Mouse (Mus musculus): ENCODE measurements around the gene Asgr1. TPM values are rescaled to one million over a fixed set of nuclear protein-coding genes. Genes with fewer than 3 reads are reported as not detected.
A peak's percentile ranks its signal among the peaks of the same experiment; 100 is the strongest.
"Not testable (repeated sequence)": the region's sequence is repeated elsewhere in the genome, so short reads cannot be mapped to it uniquely, and the experiment has no call there.

The Asgr1 gene
- polyA plus RNA-seq, 1 experiment from 2014 or later = 0.40 TPM

DNA sequence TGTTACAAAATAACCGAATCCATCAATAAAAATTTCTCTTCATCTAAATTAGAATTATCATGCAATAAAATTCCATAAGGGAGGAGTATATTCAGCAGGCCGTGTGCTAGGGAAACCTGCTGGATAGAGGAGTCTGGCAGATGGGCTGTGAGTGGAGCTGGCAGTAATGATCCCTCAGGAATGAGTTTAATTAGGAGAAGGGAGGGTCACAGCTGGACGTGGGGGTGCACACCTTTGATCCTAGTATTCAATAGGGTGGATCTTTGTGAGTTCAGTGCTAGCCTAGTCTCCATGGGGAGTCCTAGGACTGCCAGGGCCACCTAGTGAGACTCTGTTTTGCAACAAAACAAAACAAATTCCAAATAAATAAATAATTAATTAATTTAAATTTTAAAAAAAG lies 14.4 kb downstream of the Asgr1 start:
- no peak overlapping the region for H3K4me2 ChIP-seq (replicated peaks; ENCODE audit: low read depth, low read length)
- no peak overlapping the region for H3K27ac ChIP-seq (ENCODE audit: low read depth, low read length)
- H3K9ac ChIP-seq (ENCODE audit: low read depth, low read length) = no peak overlapping the region
- H3K4me1 ChIP-seq (replicated peaks; ENCODE audit: control insufficient read depth, insufficient read depth, low read length) = no peaks in the 10 kb centered on the region; the same call in 1 of the 2 replicates
- no peak for ATAC-seq (ENCODE audit: low FRiP score)
- no peak overlapping the region for H3K4me3 ChIP-seq (ENCODE audit: low read depth, low read length)
- no peaks in the 10 kb centered on the region for H3K9me3 ChIP-seq (ENCODE audit: control insufficient read depth, low read length)
- 35% methylated on average over 3 of the region's 3 CpGs for WGBS
- H3K36me3 ChIP-seq (ENCODE audit: control insufficient read depth, insufficient read depth, low read length) = no peaks in the 10 kb centered on the region
- H3K27me3 ChIP-seq (ENCODE audit: control insufficient read depth, insufficient read depth, low read length) = no peaks in the 10 kb centered on the region
- DNase-seq (ENCODE audit: low spot score) = no peak

DNA sequence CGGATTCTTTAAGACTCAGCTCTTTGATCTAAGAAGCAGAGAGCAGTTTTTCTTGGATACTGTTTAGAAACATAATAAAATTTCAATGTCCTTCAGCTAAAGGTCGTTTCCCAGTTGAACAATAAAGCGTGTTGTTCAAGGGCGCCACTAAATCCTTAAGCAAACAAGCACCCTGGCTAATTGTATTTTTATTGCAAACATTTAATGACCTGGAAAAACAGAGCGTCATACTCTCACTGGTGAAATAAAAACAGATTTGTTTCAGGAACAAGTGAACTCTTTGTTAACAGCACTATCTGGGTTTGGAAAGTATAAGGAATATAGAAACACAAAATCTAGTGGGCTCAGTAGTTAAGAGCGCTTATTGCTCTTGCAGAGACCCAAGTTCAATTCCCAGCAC lies 16.2 kb downstream of the Asgr1 start:
- H3K4me2 ChIP-seq (replicated peaks; ENCODE audit: low read depth, low read length) = no peak overlapping the region
- no peaks in the 10 kb centered on the region for H3K36me3 ChIP-seq (ENCODE audit: control insufficient read depth, insufficient read depth, low read length)
- DNase-seq (ENCODE audit: low spot score) (no peak), ATAC-seq (ENCODE audit: low FRiP score) (no peak)
- no peak overlapping the region for H3K4me3 ChIP-seq (ENCODE audit: low read depth, low read length)
- no peaks in the 10 kb centered on the region; the same call in 1 of the 2 replicates for H3K4me1 ChIP-seq (replicated peaks; ENCODE audit: control insufficient read depth, insufficient read depth, low read length)
- no peak overlapping the region for H3K27ac ChIP-seq (ENCODE audit: low read depth, low read length)
- no peaks in the 10 kb centered on the region for H3K9me3 ChIP-seq (ENCODE audit: control insufficient read depth, low read length)
- no peaks in the 10 kb centered on the region for H3K27me3 ChIP-seq (ENCODE audit: control insufficient read depth, insufficient read depth, low read length)
- WGBS = 74% methylated on average over 6 of the region's 6 CpGs
- H3K9ac ChIP-seq (ENCODE audit: low read depth, low read length) = no peak overlapping the region

DNA sequence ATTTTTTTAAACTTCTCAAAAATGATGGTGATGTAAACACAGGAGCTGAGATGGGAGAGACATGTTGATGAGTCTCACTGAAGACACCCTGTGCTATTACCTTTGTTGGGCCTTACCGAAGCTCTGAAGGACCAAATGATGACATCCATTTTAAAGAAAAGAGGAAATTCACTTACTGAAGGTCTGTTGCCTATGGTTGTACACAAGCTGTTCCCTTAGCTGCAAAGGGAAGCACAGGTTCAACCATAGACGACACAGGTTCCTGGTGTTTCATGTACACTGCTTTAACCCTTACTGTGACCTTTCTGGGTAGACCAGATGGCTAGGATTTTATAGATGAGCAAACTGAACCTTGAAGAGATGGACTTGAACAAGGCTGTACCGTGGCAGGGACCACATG lies 16.7 kb downstream of the Asgr1 start:
- not testable (repeated sequence) for H3K27ac ChIP-seq (ENCODE audit: low read depth, low read length); H3K4me3 ChIP-seq (ENCODE audit: low read depth, low read length); H3K9me3 ChIP-seq (ENCODE audit: control insufficient read depth, low read length)

DNA sequence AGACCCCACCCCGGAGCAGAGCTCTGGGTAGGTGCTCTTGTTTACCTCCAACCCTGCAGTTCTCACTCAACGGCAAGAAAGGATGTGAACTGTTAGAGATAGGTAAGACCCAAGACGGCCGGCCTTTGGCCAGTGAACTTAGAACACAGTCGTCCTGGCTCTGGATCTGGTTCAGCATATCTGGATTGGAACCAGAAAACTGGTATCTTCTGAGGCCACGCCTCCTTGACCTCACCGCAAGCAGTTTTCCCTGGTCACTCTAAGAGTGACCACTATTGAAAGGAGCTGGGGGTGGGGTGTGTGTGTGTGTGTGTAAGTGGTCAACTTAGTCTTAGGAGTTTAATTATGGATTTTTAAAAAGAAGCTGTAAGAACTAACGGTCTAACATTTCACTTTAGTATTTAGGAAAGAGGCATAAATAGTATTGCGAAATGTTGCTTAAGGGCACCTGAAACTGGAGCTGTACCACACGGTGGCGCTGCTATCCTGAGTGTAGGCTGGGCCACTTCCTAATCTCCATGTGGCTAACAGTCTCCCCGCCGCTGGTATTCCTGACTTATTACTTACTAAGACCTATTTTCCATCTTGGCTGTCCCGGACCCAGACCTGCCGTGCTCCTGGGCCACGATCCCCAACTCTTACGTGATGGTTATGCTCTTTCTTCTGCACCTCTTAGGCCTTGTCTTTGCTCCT lies 20.6 kb downstream of the Asgr1 start:
- no peak for ATAC-seq (ENCODE audit: low FRiP score)
- DNase-seq (ENCODE audit: low spot score) = peak; percentile 87
- Histone ChIP-seq H3K9ac (ENCODE audit: low read depth, low read length) (no peak overlapping the region), H3K4me3 (ENCODE audit: low read depth, low read length) (no peak overlapping the region), H3K4me1 (replicated peaks; ENCODE audit: control insufficient read depth, insufficient read depth, low read length) (no peaks in the 10 kb centered on the region), H3K4me2 (replicated peaks; ENCODE audit: low read depth, low read length) (no peak overlapping the region), H3K9me3 (ENCODE audit: control insufficient read depth, low read length) (no peaks in the 10 kb centered on the region), H3K36me3 (ENCODE audit: control insufficient read depth, insufficient read depth, low read length) (no peaks in the 10 kb centered on the region), H3K27ac (ENCODE audit: low read depth, low read length) (no peak overlapping the region), H3K27me3 (ENCODE audit: control insufficient read depth, insufficient read depth, low read length) (no peaks in the 10 kb centered on the region)
- 41% methylated on average over 17 of the region's 17 CpGs for WGBS

More for the DNA sequence above, 16.7 kb downstream of the Asgr1 start:
- H3K4me1 ChIP-seq (replicated peaks; ENCODE audit: control insufficient read depth, insufficient read depth, low read length); H3K4me2 ChIP-seq (replicated peaks; ENCODE audit: low read depth, low read length); H3K9ac ChIP-seq (ENCODE audit: low read depth, low read length); DNase-seq (ENCODE audit: low spot score); H3K36me3 ChIP-seq (ENCODE audit: control insufficient read depth, insufficient read depth, low read length); ATAC-seq (ENCODE audit: low FRiP score); H3K27me3 ChIP-seq (ENCODE audit: control insufficient read depth, insufficient read depth, low read length): not testable (repeated sequence)
- 88% methylated on average over 3 of the region's 3 CpGs for WGBS

DNA sequence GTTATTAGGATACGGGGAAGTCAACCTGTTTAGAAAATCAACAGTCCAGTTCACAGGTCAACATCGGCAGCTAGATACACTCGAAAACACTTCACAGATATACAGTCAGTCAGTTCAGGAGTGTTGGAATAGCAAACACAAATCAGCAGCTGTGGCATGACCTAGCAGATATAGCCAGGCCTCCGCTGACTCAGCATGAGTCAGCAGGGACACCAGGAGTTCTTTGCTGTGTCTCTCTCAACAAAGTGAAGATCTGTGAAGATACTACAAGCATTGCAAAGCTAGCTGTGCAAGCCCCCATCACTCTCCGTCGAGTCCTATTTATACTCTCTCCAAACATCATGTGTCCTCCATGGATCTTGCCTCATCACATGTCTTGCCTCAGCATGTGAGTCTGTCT lies 21.7 kb downstream of the Asgr1 start:
- H3K4me2 ChIP-seq (replicated peaks; ENCODE audit: low read depth, low read length) = no peak overlapping the region
- no peak for DNase-seq (ENCODE audit: low spot score)
- no peaks in the 10 kb centered on the region for H3K4me1 ChIP-seq (replicated peaks; ENCODE audit: control insufficient read depth, insufficient read depth, low read length)
- no peak overlapping the region for H3K27ac ChIP-seq (ENCODE audit: low read depth, low read length)
- no peaks in the 10 kb centered on the region for H3K36me3 ChIP-seq (ENCODE audit: control insufficient read depth, insufficient read depth, low read length)
- H3K4me3 ChIP-seq (ENCODE audit: low read depth, low read length) = no peak overlapping the region
- H3K9me3 ChIP-seq (ENCODE audit: control insufficient read depth, low read length) = no peaks in the 10 kb centered on the region
- WGBS = 85% methylated on average over 6 of the region's 6 CpGs
- no peak for ATAC-seq (ENCODE audit: low FRiP score)
- no peak overlapping the region for H3K9ac ChIP-seq (ENCODE audit: low read depth, low read length)
- no peaks in the 10 kb centered on the region for H3K27me3 ChIP-seq (ENCODE audit: control insufficient read depth, insufficient read depth, low read length)

DNA sequence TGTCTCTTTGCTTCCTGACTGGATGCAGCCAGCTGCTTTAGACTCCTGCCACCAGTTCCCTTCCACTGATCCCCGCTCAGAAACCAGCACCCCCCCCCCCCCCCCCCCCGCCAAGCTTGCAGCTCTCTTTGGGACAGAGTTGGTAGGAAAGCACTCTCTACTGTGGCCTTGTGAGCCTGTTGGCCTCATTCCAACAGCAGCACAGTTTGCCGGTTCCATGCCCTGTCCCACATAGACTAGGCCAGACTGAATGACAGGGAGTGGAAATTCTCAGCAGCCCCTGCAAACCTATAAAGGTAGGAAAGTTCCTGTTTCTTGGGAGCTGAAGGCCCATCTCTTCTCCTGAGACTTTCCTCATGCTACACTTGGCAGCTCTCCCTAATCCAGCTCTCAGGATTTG lies 23.6 kb downstream of the Asgr1 start:
- Histone ChIP-seq H3K4me2 (replicated peaks; ENCODE audit: low read depth, low read length) (no peak overlapping the region), H3K4me3 (ENCODE audit: low read depth, low read length) (no peak overlapping the region), H3K27me3 (ENCODE audit: control insufficient read depth, insufficient read depth, low read length) (no peaks in the 10 kb centered on the region), H3K36me3 (ENCODE audit: control insufficient read depth, insufficient read depth, low read length) (no peaks in the 10 kb centered on the region), H3K9ac (ENCODE audit: low read depth, low read length) (no peak overlapping the region), H3K4me1 (replicated peaks; ENCODE audit: control insufficient read depth, insufficient read depth, low read length) (no peaks in the 10 kb centered on the region), H3K9me3 (ENCODE audit: control insufficient read depth, low read length) (no peaks in the 10 kb centered on the region), H3K27ac (ENCODE audit: low read depth, low read length) (no peak overlapping the region)
- 75% methylated on average over 2 of the region's 3 CpGs for whole genome bisulfite sequencing
- no peak for ATAC-seq (ENCODE audit: low FRiP score)
- DNase-seq (ENCODE audit: low spot score) = no peak

DNA sequence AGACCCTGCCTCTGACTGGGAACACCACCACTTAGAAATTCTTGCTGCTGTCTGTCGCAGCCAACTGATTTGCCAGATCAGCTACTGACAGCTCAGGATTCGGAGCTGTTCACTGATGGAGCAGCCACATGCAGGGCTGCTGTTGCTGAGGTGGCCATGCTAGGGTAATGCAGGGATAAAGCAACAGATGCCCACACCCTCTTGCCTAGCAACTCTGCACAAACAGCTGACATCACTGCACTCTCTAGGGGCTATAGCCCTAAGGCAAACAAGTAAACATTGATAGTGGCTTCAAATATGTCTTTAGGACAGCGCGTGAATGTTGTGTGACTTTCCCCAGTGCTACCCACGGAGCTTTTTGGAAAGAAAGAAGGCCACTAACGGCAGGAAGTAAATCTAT lies 25.3 kb downstream of the Asgr1 start:
- Histone ChIP-seq H3K4me1 (replicated peaks; ENCODE audit: control insufficient read depth, insufficient read depth, low read length) (no peaks in the 10 kb centered on the region), H3K9ac (ENCODE audit: low read depth, low read length) (no peak overlapping the region), H3K27ac (ENCODE audit: low read depth, low read length) (no peak overlapping the region), H3K4me2 (replicated peaks; ENCODE audit: low read depth, low read length) (no peak overlapping the region), H3K36me3 (ENCODE audit: control insufficient read depth, insufficient read depth, low read length) (no peaks in the 10 kb centered on the region), H3K27me3 (ENCODE audit: control insufficient read depth, insufficient read depth, low read length) (no peaks in the 10 kb centered on the region), H3K4me3 (ENCODE audit: low read depth, low read length) (no peak overlapping the region), H3K9me3 (ENCODE audit: control insufficient read depth, low read length) (no peaks in the 10 kb centered on the region)
- 78% methylated on average over 6 of the region's 6 CpGs for WGBS
- ATAC-seq (ENCODE audit: low FRiP score) = no peak
- no peak for DNase-seq (ENCODE audit: low spot score)

DNA sequence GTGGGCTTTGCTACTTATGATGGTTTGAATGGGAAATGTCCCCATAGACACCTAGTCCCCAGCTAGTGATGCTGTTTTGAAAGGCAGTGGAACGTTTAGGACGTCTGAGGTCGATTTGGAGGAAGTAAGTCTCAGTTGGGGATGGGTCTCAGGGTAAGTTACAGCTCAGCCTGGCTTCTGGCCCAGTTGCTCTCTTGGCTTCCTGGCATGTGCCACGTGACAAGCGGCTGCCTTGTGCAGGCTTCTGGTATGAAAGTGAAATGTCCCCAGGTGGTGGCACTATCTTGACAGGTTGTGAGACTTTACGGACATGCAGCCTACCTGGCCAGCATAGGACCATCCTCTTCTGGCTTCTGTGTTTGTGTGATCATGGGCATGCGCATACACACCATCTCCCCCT lies 26.0 kb downstream of the Asgr1 start:
- Histone ChIP-seq H3K4me2 (replicated peaks; ENCODE audit: low read depth, low read length) (no peak overlapping the region), H3K9ac (ENCODE audit: low read depth, low read length) (no peak overlapping the region), H3K27me3 (ENCODE audit: control insufficient read depth, insufficient read depth, low read length) (no peaks in the 10 kb centered on the region), H3K4me3 (ENCODE audit: low read depth, low read length) (no peak overlapping the region), H3K36me3 (ENCODE audit: control insufficient read depth, insufficient read depth, low read length) (no peaks in the 10 kb centered on the region), H3K9me3 (ENCODE audit: control insufficient read depth, low read length) (no peaks in the 10 kb centered on the region), H3K27ac (ENCODE audit: low read depth, low read length) (no peak overlapping the region), H3K4me1 (replicated peaks; ENCODE audit: control insufficient read depth, insufficient read depth, low read length) (no peaks in the 10 kb centered on the region)
- DNase-seq (ENCODE audit: low spot score) (no peak), ATAC-seq (ENCODE audit: low FRiP score) (no peak)
- WGBS = 83% methylated on average over 7 of the region's 7 CpGs

DNA sequence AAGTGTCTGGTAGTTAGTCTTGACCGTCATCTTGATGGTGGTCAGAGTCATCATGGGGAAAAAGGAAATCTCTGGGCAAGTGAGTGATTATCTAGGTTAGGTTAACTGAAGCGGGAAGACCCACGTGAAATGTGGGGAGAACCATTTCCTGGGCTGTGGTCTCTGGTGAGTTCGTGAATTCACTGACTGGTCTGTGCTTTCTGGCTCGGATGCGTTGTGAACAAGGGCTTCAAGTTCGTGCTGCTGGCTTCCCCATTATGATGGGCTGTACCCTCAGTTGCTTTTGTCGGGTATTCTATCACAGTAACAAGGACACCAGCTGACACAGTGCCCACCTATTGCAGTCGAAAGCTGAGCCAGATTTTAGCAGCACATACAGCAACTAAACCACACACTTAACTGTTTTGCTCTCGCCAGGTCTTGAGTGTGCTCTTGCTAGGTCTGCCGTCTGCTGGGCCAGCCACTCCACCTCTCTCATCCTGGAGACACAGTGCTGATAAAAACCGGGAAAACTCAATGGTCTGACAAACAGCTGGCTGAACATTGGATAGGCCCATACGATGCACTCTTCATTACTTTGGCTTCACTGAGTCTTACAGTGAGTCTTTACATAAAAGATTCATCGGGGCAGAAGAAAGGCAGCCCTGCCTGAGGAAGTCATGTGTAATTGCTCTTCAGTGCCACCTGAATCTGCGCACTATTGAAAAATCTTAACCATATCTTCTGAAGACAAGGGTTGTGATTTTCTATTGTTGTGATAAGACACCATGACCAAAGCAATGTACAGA lies 27.1 kb downstream of the Asgr1 start:
- DNase-seq (ENCODE audit: low spot score) (no peak), ATAC-seq (ENCODE audit: low FRiP score) (no peak)
- no peaks in the 10 kb centered on the region for H3K27me3 ChIP-seq (ENCODE audit: control insufficient read depth, insufficient read depth, low read length)
- WGBS = 84% methylated on average over 15 of the region's 15 CpGs
- H3K9ac ChIP-seq (ENCODE audit: low read depth, low read length) = no peak overlapping the region
- no peak overlapping the region for H3K27ac ChIP-seq (ENCODE audit: low read depth, low read length)
- no peaks in the 10 kb centered on the region for H3K9me3 ChIP-seq (ENCODE audit: control insufficient read depth, low read length)
- H3K4me2 ChIP-seq (replicated peaks; ENCODE audit: low read depth, low read length) = no peak overlapping the region
- no peak overlapping the region for H3K4me3 ChIP-seq (ENCODE audit: low read depth, low read length)
- no peaks in the 10 kb centered on the region for H3K4me1 ChIP-seq (replicated peaks; ENCODE audit: control insufficient read depth, insufficient read depth, low read length)
- H3K36me3 ChIP-seq (ENCODE audit: control insufficient read depth, insufficient read depth, low read length) = no peaks in the 10 kb centered on the region
